Mouse (Mus musculus) spleen, postnatal 10 days (tissue): ENCODE data around the gene Gprc5d.
A peak's percentile ranks its signal among the peaks of the same experiment; 100 is the strongest.

ENCODE experiments used
- DNase-seq, 2 experiments: peaks; one replicate each; pipeline ENCODE4 v3.0.0; 2021 to 2022; ENCODE audit warnings: low spot score in 2 of 2

Gprc5d gene

GRCm38 (mm10) chr6:135070347-135070746 lies 47.7 kb downstream of the Gprc5d start:
- DNase-seq, result no peak

GRCm38 (mm10) chr6:135069856-135070255 lies 48.2 kb downstream of the Gprc5d start:
- no peak for DNase-seq

- DNase-seq, result no peak
These were observed 49.9 kb downstream of the Gprc5d start for GRCm38 (mm10) chr6:135068221-135068620.

DNA sequence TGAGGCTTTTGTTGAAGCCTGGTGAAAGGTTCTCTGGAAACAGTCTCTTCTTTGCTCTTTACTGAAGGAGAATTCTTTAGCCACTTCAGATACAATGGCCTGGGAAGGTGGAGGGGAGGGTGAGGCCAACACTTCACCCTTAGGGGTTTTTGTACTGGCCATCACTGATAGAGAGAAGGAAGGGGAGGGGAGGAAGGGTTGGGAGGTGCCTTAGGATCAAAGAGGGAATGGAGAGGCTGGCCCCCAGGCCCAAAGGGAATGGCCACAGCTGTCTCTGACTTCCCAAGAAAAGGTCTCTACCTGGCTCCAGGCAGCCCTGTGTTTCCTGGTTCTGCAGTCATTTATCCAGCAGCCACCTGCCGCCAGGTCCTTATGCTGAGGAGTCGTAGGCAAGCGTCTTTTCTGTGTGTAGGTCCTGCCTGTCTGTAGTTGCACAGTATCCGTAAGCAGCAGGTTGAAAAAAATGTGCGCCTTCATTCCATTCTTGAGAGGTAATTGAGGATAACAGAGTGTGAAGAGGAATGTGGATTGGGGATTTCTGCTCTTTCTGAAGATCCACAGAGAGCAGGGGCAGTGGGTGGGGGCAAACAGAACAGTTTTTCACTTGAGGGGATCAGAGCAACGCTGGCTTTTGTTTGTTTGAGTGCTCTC lies 51.2 kb downstream of the Gprc5d start:
- no peak for DNase-seq

GRCm38 (mm10) chr6:135065236-135065957 lies 52.7 kb downstream of the Gprc5d start, which contains the start of gene Gprc5a:
Gene Gprc5a (plus strand): TSS chr6:135065651.
- DNase-seq, result peak in 1 of 2 experiments; percentile 41

DNA sequence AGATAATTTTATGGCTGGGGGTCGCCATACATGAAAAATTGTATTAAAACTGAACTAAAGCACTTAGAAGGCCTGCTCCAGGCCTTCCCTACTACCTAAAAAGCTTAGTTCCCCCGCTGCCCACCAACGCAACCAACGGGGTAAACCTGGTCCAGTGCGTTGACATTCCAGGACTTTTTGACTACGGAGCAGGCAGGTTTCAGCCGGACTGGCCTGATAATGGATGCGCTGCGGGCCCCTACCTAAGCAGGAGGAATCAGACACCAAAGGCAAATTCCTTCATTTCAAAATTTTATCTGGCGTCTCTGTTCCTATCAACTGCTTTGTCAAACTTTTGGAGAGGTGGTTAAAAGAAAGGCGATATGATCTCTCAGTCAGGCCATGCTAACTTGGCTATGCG lies 53.5 kb downstream of the Gprc5d start:
- no peak for DNase-seq

- no peak for DNase-seq
These were observed 57.4 kb downstream of the Gprc5d start for GRCm38 (mm10) chr6:135060728-135061127.
